Mouse (Mus musculus): ENCODE data around the gene Ctnnbl1.

- no peak for TF ChIP-seq EP300 (IDR thresholded peaks at IDR 0.05; ENCODE audit: insufficient read depth, low read depth, low read length)
- TF ChIP-seq CTCF (IDR thresholded peaks at IDR 0.05): no peak
These were observed 40.9 kb upstream of the Ctnnbl1 start for GRCm38 (mm10) chr2:157696297-157696731.

All from heart, adult 2 months (tissue).